Mouse (Mus musculus) lung, postnatal 4 days (tissue): Measurements from ENCODE around the gene Zbtb45.

Source experiments
- DNase-seq, 2 experiments: peaks; one replicate each; pipeline ENCODE4 v3.0.0; 2021

Gene Zbtb45

GRCm38 (mm10) chr7:13033451-13034147 is 23.8 kb upstream of the Zbtb45 start:
- DNase-seq = no peak

GRCm38 (mm10) chr7:13032541-13032940 is 22.7 kb upstream of the Zbtb45 start:
- DNase-seq = no peak

- DNase-seq = no peak
Observed at GRCm38 (mm10) chr7:13031983-13032382, 22.1 kb upstream of the Zbtb45 start.

- DNase-seq = peak in 1 of 2 experiments; percentile 47
Observed at GRCm38 (mm10) chr7:13031069-13031468, 21.2 kb upstream of the Zbtb45 start.

- no peak for DNase-seq
Observed at GRCm38 (mm10) chr7:13028986-13029385, 19.2 kb upstream of the Zbtb45 start.

GRCm38 (mm10) chr7:13025511-13026112 is 15.8 kb upstream of the Zbtb45 start:
- no peak for DNase-seq

- peak; percentile 83 to 87 for DNase-seq
Observed at GRCm38 (mm10) chr7:13024805-13025204, 15.0 kb upstream of the Zbtb45 start.

- peak; percentile 95 for DNase-seq
Observed at GRCm38 (mm10) chr7:13023928-13024731, 14.3 kb upstream of the Zbtb45 start.

- peak; percentile 85 to 93 for DNase-seq
Observed at GRCm38 (mm10) chr7:13022773-13023535, 13.1 kb upstream of the Zbtb45 start.

- no peak for DNase-seq
Observed at GRCm38 (mm10) chr7:13015217-13015616, 5.4 kb upstream of the Zbtb45 start.

GRCm38 (mm10) chr7:13014275-13014839 is 4.5 kb upstream of the Zbtb45 start:
- no peak for DNase-seq

- no peak for DNase-seq
Observed at GRCm38 (mm10) chr7:13013671-13014070, 3.8 kb upstream of the Zbtb45 start.

- peak; percentile 95 to 96 for DNase-seq
Observed at GRCm38 (mm10) chr7:13009143-13010004, 460 bp downstream of the Zbtb45 start.

GRCm38 (mm10) chr7:13007341-13008092 is 2.3 kb downstream of the Zbtb45 start:
- no peak for DNase-seq

GRCm38 (mm10) chr7:13006531-13006930 is 3.3 kb downstream of the Zbtb45 start:
- no peak for DNase-seq

- DNase-seq = no peak
Observed at GRCm38 (mm10) chr7:13006011-13006410, 3.8 kb downstream of the Zbtb45 start.

- no peak for DNase-seq
Observed at GRCm38 (mm10) chr7:13003380-13003779, 6.5 kb downstream of the Zbtb45 start.

GRCm38 (mm10) chr7:13001584-13001983 is 8.2 kb downstream of the Zbtb45 start:
- no peak for DNase-seq

- no peak for DNase-seq
Observed at GRCm38 (mm10) chr7:12998851-12999250, 11.0 kb downstream of the Zbtb45 start, which contains the start of gene Trim28. TSS of gene Trim28 (plus strand) at chr7:12999114.

- no peak for DNase-seq
Observed at GRCm38 (mm10) chr7:12998053-12998452, 11.8 kb downstream of the Zbtb45 start, which contains the start of gene Slc27a5. TSS of gene Slc27a5 (minus strand) at chr7:12998192.

GRCm38 (mm10) chr7:12997230-12997629 is 12.6 kb downstream of the Zbtb45 start:
- no peak for DNase-seq
